Mouse (Mus musculus): ENCODE measurements around the gene Slc4a7.

DNA sequence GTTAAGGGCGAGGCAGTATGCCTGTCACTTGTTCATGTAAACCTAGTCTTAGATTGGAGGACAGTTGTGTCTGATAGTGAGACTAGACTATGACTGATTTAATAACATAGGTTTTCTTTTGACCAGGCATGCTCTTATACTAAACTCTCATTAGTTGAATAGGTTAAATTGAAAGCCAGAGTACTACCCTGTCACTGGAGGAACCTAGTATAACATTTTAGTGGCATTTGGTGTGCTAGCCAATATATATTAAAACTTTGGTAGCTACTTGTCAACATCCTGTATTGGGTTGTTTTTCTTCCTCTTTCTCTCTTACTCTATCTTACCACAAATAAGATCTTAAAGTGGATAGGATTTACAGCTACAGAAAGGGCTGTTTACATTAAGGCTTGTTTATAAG, 4.3 kb downstream of the Slc4a7 start:
- TF ChIP-seq POLR2A (IDR thresholded peaks at IDR 0.05; ENCODE audit: insufficient read length, low read depth) (no peak), CEBPB (IDR thresholded peaks at IDR 0.05; ENCODE audit: insufficient read depth, poor library complexity, severe bottlenecking) (no peak), POLR2AphosphoS2 (IDR thresholded peaks at IDR 0.05; ENCODE audit: insufficient read length, low read depth) (no peak), MAX (IDR thresholded peaks at IDR 0.05; ENCODE audit: low read depth) (no peak), E2F4 (IDR thresholded peaks at IDR 0.05; ENCODE audit: insufficient read depth) (no peak), TCF12 (IDR thresholded peaks at IDR 0.05; ENCODE audit: insufficient read depth, poor library complexity, severe bottlenecking) (no peak), USF1 (IDR thresholded peaks at IDR 0.05; ENCODE audit: low read depth) (no peak), SRF (IDR thresholded peaks at IDR 0.05; ENCODE audit: control insufficient read depth, insufficient read length, low read depth) (no peak)

Measured in myocyte (in vitro differentiated cells).